Mouse (Mus musculus): ENCODE results near the gene Wdr46.

Wdr46 gene

GRCm38 (mm10) chr17:33929371-33930279 lies 10.8 kb upstream of the Wdr46 start, which contains the start of gene Rgl2:
TSS of gene Rgl2 (plus strand) at chr17:33929543.
- DNase-seq, result peak; percentile 93

GRCm38 (mm10) chr17:33930280-33931158 lies 9.9 kb upstream of the Wdr46 start:
- peak; percentile 81 for DNase-seq

DNA sequence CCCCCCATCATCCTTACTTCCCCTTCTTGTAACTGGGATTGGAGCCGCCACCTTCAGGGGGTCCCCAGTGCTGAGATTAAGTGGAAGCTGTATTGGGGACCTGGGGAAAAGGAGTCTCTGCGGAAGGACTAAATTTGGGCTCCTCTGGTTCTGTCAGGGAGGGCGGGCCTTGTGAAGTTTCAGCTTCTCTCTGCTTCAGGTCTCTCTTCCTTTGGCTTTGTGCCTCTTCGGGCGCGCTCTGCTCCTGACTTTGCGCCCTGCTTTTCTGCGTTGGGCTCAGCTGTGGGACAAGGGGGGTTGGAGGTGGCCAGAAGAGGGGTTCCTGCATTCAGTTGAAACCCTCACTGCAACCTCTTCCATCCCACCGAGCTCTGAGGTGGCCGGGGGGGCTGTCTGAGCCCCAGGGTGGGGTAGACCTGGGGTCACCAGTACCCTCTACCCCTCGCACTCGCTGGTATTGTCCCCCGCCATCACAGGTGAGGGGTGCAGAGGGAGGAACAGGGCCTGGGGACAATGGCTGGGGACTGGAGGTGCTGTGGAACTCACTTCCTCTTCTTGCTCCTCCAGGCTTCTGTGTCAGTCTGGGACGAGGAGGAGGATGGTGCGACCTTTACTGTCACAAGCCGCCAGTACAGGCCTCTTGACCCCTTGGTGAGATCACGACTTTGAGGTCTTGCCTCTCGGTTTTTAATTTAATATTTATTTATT lies 9.1 kb upstream of the Wdr46 start:
- peak; percentile 72 for DNase-seq

DNA sequence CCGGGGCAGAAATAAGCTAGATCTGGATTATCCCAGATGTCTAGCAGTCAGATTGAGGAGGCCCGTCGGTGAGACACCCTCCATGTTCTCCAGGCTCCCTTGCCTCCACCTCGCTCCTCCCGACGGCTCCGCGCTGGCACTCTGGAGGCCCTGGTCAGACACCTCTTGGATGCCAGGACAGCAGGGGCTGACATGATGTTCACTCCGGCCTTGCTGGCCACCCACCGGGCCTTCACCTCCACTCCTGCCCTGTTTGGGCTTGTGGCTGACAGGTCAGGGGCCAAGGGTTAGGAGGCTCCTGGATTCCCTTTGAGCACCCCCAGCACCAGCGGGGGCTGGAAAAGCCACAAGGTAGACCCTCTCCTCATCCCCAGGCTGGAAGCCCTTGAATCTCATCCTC lies 8.5 kb upstream of the Wdr46 start:
- DNase-seq, result peak; percentile 60

- DNase-seq, result no peak
Observed at GRCm38 (mm10) chr17:33932448-33932847, 8.0 kb upstream of the Wdr46 start.

- DNase-seq, result no peak
Observed at GRCm38 (mm10) chr17:33932970-33933369, 7.5 kb upstream of the Wdr46 start.

GRCm38 (mm10) chr17:33935422-33936055 lies 4.9 kb upstream of the Wdr46 start:
- DNase-seq, result no peak

- DNase-seq, result no peak
Observed at GRCm38 (mm10) chr17:33936993-33937392, 3.5 kb upstream of the Wdr46 start.

- DNase-seq, result no peak
Observed at GRCm38 (mm10) chr17:33938783-33939182, 1.7 kb upstream of the Wdr46 start.

DNA sequence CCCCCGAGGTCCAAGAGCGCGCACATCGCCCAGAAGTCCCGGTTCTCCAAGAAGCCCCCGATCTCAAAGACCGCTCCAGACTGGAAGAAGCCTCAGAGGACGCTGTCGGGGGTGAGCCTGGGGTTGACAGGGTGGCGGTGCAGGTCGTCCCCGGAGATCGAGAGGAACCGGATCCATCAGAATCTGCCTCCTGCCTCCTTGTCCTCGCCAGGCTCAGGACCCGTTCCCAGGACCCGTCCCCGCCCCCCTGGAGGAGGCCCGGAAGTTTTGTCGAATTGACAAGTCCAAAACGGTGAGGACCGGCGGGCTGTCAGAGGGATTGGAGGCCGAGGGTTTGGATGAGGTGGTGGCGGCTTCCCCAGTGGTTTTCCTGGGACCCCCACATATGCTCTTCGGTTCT lies 521 bp downstream of the Wdr46 start:
- no peak for DNase-seq

DNA sequence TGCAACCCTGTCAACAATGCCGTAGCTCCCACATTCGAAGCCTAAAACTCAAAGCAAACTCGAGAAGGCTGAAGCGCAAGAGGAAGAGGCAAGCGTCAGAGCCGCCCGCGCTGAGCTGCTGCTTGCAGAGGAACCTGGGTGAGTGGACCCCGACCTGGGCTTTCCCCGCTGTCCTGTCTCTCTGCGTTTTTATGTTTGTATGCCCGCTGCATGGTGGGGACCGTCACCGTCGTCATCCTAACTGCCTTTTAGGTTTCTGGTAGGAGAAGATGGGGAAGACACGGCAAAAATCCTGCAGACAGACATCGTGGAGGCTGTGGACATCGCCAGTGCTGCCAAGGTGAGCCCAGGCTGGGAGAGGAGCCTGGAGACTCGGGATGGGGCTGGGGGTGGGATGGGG lies 921 bp downstream of the Wdr46 start:
- no peak for DNase-seq

- no peak for DNase-seq
Observed at GRCm38 (mm10) chr17:33943454-33943853, 3.0 kb downstream of the Wdr46 start.

DNA sequence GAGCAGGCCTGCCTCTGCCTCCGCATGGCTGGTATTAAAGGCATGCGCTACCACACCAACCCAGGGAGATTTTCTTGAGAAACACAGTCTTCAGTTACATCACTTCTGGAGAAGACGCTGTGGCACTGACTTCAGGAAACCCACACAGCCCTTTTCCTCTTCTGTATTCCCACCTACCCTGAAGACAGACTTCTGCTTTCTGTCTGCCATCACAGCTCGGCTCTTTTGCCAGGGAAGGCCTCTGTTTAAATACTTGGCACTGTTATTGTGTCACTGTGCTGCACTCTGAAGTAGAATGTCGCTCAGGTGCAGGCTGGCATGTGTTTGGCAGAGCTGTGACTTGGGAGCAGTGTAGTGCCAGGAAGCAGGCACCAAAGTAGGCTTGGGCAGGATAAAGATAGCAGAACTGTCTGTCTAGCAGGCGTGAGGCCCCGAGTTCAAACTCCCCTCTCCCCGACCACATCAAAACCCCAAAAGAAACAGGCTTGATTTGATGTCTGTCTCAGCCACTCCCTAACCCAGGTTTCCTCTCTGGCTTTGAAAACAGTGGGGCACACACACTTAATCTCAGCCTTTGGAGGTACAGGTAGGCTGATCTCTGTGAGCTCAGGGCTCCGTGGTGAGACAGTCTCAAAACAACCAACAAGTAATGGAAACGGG lies 7.1 kb downstream of the Wdr46 start:
- DNase-seq, result no peak

DNA sequence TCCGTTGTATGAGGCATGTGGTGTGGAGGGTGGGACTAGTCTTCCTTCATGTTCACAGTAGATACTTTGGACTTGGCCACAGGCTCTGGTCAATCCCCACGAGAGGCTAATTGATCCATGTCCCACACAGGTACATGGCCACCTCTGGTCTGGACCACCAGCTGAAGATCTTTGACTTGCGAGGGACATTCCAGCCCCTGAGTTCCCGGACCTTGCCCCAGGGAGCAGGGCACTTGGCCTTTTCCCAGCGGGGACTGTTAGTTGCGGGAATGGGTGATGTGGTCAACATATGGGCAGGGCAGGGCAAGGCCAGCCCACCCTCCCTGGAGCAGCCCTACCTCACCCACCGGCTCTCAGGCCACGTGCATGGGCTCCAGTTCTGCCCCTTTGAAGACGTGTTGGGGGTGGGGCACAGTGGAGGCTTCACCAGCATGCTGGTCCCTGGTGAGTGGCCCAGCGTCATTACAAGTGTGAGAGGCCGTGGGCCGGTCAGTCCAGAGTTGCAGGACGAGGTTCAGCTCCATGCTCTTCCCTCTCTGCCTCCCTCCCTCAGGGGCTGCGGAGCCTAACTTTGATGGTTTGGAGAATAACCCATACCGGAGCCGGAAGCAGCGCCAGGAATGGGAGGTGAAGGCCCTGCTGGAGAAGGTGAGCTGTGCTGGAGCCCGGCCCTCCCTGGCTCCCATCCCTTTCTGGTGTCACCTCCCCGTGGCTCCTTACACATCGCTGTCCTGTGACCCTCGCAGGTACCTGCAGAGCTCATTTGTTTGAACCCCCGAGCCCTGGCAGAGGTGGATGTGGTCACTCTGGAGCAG lies 7.8 kb downstream of the Wdr46 start:
- no peak for DNase-seq

DNA sequence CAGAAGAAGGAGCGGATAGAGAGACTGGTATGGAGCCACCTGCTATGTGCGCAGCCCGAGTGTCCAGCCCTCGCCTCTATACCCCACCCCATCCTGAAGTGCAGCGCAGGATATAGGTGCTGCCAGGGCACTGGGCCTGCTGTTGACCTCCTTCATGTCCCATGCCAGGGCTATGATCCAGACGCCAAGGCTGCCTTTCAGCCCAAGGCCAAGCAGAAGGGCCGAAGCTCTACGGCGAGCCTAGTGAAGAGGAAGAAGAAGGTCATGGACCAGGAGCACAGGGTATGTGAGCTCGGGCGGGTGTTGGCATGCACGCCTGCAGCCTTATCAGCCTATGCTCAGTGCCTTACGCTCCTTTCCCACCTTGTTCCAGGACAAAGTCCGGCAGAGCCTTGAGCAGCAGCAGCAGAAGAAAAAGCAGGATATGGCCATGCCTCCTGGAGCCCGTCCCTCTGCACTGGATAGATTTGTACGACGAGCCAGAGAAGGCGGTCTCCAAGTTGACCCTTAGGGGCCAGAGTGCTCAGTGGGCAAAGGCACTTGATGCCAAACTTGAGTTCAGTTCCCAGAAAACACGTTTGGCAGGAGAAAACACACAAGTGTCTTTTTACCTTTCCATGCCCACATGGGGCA lies 8.6 kb downstream of the Wdr46 start:
- no peak for DNase-seq

DNA sequence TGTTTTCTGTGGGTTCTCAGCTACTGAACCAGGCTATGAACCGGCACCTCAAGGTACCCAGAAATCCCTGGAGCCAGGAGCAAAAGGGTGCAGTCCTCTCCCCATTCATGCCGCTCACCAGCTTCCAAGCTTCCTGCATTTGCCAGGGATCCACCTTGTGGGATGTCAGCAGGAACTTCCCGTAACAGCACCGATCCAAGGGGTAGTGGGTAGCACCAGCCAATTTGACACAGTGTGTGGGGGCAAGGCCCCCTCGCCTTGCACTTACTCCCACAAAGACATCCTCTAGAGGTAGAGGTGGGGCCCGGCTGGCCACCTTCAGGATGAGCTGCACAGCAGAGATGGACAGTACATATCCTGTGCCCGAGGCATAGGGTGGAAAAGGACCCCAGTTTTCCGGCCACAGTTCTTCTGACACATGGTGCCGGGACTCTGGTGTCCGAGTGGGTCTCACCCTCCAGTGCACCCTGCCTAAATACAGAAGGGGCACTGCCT lies 9.7 kb downstream of the Wdr46 start:
- peak; percentile 42 for DNase-seq

DNA sequence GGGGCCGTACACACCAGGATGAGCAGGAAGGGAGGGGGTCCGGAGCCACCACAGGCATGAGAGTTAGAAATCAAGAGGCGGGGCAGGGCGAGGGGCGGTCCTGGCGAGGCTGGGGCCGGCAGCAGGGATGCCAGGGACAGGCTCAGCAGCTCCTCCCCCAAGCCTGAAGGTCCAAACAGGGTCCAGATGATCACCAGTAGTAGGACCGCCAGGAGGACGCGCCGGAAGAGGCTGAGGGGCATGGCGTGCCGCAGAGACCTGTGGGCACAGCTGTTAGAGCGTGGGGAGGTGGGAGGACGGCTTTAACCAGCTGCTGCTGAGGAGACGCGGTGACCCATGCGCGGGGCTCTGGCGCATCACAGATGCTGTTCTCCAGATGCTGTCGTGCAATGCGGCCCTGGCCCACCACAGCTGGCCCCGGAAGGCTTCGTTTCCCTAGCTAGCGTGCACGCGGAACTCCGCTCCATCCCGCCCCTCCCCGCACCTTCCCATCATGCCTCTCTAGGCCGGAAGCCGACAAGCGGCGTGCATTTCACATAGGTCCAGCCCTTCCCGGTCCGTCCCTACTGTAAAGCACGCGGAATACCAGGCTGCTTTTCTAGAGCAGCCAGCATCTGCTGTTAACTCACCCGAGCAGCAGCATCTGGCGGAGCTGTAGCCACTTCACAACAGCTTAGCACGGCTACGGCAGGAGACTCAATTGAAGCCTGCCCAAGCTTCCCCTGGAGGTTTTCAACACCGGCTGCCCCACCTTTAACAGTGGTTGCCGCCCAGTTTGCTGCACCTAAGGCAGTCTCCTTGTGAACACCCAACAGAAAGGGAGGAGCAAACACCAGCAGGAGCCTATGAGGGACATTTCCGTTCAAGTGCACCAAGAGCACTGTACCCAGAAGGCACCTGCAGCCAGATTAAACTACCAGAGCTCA lies 10.8 kb downstream of the Wdr46 start, which contains the start of gene B3galt4:
TSS of gene B3galt4 (minus strand) at position 468 of the 926 bp plus-strand sequence.
- peak; percentile 76 for DNase-seq

DNA sequence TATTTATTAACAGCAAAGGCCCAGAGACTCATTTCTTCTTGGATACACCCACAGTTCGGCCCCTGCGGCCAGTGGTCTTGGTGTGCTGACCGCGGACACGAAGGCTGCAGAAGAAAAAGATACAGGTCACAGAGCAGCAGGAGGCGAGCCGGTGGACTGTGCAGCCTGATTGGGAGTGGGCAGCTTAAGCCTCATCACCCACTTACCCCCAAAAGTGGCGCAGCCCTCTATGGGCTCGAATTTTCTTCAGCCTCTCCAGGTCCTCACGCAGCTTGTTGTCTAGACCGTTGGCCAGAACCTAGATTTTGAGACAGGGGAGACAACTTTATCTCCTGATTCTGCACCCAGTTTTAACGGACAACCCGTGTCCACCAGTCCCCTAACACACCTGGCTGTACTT lies 11.6 kb downstream of the Wdr46 start:
- DNase-seq, result peak; percentile 43

DNA sequence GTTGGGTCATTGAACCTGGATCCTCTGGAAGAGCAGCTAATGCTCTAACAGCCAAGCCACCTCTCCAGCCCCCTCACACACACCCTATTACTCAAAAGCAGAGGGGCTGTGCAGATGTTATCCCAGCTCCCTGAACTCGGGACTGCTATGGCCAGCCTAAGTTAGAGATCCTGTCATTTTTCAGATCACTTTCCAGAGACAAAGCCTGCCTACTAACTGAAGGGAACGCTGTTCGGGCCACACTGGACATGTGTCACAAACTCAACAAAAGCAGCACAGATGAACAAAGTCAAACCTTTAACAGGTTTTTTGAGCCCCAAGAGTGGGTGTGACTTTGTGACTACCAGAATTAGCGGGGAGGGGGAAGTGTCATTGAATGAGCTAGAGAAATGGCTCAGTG lies 12.4 kb downstream of the Wdr46 start:
- DNase-seq, result peak; percentile 22
